Mouse (Mus musculus): ENCODE results near the gene Aes. TPM values are rescaled to one million over a fixed set of nuclear protein-coding genes. Genes with fewer than 3 reads are reported as not detected.

The Aes gene
- polyA plus RNA-seq, 1 experiment from 2014 or later: 536 TPM

DNA sequence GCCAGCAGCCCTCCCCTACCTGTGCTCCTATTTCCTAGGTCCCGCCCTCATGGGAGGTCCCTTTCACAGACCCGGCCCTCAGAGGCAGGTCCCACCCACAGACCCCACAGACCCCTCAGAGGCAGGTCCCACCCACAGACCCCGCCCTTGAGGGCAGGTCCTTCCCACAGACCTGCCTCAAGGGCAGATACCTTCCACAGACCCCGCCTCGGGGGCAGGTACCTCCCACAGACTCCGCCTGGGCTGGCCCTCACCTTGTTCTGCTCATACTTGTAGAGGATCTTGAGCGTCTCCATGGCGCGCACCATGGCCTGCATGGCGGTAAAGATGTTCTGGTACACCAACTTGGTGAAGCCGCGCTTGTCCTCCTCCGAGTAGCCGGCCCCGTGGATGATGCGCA lies 24.5 kb upstream of the Aes start:
- Histone ChIP-seq H3K4me1 (replicated peaks; ENCODE audit: control insufficient read depth, insufficient read depth, low read length) (0 out of 2 replicates have a peak, but pooled peaks cover 5% of the 10 kb centered on the region), H3K36me3 (ENCODE audit: control insufficient read depth, insufficient read depth) (peaks cover 61% of the 10 kb centered on the region), H3K4me3 (ENCODE audit: low read depth, low read length) (no peak overlapping the region), H3K27me3 (replicated peaks; ENCODE audit: control insufficient read depth, insufficient read depth, low read length) (no peaks in the 10 kb centered on the region), H3K27ac (ENCODE audit: low read depth, low read length) (no peak overlapping the region), H3K4me2 (replicated peaks; ENCODE audit: low read depth) (no peak overlapping the region), H3K9me3 (ENCODE audit: control insufficient read depth) (no peaks in the 10 kb centered on the region), H3K9ac (ENCODE audit: low read depth, low read length) (no peak overlapping the region)
- TF ChIP-seq CTCF (IDR thresholded peaks at IDR 0.05; ENCODE audit: low read depth): no peak
- no peak for ATAC-seq
- WGBS: 54% methylated on average over 16 of the region's 16 CpGs

DNA sequence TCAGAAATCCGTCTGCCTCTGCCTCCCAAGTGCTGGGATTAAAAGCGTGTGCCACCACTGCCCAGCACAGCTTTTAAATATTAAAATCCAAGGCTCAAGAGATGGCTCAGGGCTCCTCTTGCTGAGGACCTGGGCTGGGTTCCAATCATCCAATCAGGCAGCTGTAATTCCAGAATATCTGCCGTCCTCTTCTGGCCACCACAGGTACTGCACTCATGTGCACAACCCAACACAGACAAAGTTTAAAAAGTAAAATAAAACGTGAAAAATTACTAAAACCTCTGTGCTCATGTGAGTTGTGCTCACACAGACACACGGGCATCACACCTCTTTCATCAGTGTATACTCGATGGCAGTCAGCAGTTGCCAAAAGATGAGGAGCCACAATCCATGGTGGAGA lies 22.6 kb upstream of the Aes start:
- ATAC-seq: no peak
- 68% methylated on average over 6 of the region's 6 CpGs for WGBS
- Histone ChIP-seq H3K27ac (ENCODE audit: low read depth, low read length) (no peak overlapping the region), H3K9ac (ENCODE audit: low read depth, low read length) (no peak overlapping the region), H3K27me3 (replicated peaks; ENCODE audit: control insufficient read depth, insufficient read depth, low read length) (no peaks in the 10 kb centered on the region), H3K9me3 (ENCODE audit: control insufficient read depth) (no peaks in the 10 kb centered on the region), H3K4me3 (ENCODE audit: low read depth, low read length) (no peak overlapping the region), H3K36me3 (ENCODE audit: control insufficient read depth, insufficient read depth) (peaks cover 45% of the 10 kb centered on the region), H3K4me1 (replicated peaks; ENCODE audit: control insufficient read depth, insufficient read depth, low read length) (peaks cover 5% of the 10 kb centered on the region; the same call in 1 of the 2 replicates), H3K4me2 (replicated peaks; ENCODE audit: low read depth) (no peak overlapping the region)
- TF ChIP-seq CTCF (IDR thresholded peaks at IDR 0.05; ENCODE audit: low read depth): peak; percentile 70

DNA sequence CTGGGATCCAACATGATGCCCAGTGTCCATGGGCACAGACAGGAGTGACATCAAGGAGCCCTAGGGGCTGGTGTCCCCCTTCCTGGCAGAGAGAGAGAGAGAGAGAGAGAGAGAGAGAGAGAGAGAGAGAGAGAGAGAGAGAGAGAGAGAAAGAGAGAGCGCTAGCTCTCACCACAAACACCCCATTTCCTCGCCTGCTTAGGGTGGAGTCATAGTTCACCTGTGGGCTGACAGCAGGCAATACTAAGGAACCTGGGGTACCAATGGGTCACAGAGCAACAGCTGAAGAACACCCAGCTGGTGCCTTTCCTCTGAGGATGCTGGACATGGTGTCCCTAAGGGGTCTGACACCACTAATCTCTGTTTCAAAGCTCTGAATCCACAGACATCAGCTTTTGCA lies 21.9 kb upstream of the Aes start:
- ATAC-seq: no peak
- H3K36me3 ChIP-seq (ENCODE audit: control insufficient read depth, insufficient read depth): peaks cover 38% of the 10 kb centered on the region
- H3K4me2 ChIP-seq (replicated peaks; ENCODE audit: low read depth): no peak overlapping the region
- WGBS: 82% methylated on average over 2 of the region's 2 CpGs
- H3K9ac ChIP-seq (ENCODE audit: low read depth, low read length): no peak overlapping the region
- H3K9me3 ChIP-seq (ENCODE audit: control insufficient read depth): no peaks in the 10 kb centered on the region
- no peak overlapping the region for H3K27ac ChIP-seq (ENCODE audit: low read depth, low read length)
- no peak for TF ChIP-seq CTCF (IDR thresholded peaks at IDR 0.05; ENCODE audit: low read depth)
- H3K4me3 ChIP-seq (ENCODE audit: low read depth, low read length): no peak overlapping the region
- H3K4me1 ChIP-seq (replicated peaks; ENCODE audit: control insufficient read depth, insufficient read depth, low read length): peaks cover 5% of the 10 kb centered on the region
- H3K27me3 ChIP-seq (replicated peaks; ENCODE audit: control insufficient read depth, insufficient read depth, low read length): no peaks in the 10 kb centered on the region

DNA sequence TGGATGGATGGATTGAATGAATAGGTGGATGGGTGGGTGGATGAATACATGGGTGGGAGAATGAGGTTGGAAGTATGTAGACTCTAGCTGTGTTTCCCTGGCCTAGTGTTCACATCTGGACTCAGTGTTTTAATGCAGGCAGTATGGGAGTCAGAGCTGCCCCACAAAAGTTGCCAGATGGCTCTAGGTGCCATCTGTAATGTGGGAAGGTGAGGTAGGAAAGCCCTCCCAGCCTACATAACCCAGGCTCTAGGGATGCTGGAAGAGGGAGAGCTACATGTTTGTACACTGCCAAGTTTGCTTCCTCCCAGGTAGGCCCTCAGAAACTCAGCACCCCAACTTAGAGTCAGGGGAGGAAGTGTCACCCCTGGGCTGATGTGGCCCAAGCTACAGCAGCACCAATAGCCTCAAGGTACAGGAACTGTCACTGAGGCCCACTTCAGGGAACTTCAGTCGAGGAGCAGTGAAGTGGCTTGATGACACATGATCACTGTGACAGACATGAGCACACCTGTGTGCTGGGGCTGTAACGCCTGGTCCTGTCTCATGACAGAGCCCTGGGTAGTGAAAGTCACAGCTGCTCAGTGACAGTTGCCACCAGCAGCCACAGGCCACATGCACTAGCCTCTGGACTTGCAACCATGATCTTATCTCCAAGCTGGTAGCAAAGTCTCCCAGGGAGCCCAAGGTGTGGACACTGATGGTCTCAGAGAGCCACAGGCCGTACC lies 20.8 kb upstream of the Aes start:
- 55% methylated on average over 3 of the region's 3 CpGs for WGBS
- Histone ChIP-seq H3K36me3 (ENCODE audit: control insufficient read depth, insufficient read depth) (peaks cover 27% of the 10 kb centered on the region), H3K27me3 (replicated peaks; ENCODE audit: control insufficient read depth, insufficient read depth, low read length) (no peaks in the 10 kb centered on the region), H3K4me1 (replicated peaks; ENCODE audit: control insufficient read depth, insufficient read depth, low read length) (peaks cover 5% of the 10 kb centered on the region), H3K4me2 (replicated peaks; ENCODE audit: low read depth) (no peak overlapping the region), H3K4me3 (ENCODE audit: low read depth, low read length) (no peak overlapping the region), H3K9ac (ENCODE audit: low read depth, low read length) (no peak overlapping the region), H3K27ac (ENCODE audit: low read depth, low read length) (peak overlapping the region; percentile 70), H3K9me3 (ENCODE audit: control insufficient read depth) (no peaks in the 10 kb centered on the region)
- ATAC-seq: peak; percentile 68
- TF ChIP-seq CTCF (IDR thresholded peaks at IDR 0.05; ENCODE audit: low read depth): no peak

DNA sequence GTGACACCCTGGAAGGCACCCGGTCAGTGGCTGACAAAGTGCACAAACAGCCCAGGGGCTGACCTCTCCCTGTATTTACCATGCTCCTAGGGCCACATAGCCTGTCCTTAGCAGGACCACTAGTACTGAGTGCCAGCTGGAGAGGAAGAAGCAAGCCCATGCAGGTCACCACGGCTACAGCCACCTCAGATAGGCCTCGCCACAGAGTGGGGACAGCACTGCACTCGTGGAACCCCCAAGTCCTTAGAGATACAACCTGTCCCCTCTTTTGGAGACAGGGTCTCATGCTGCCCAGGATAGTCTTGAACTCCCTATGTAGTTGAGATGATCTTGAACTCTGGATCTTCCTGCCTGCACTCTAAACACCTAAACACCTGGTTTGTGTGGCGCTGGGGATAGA lies 17.9 kb upstream of the Aes start:
- H3K36me3 ChIP-seq (ENCODE audit: control insufficient read depth, insufficient read depth): 0 out of 2 replicates have a peak, but pooled peaks cover 6% of the 10 kb centered on the region
- H3K27ac ChIP-seq (ENCODE audit: low read depth, low read length): peak overlapping the region; percentile 84
- H3K9me3 ChIP-seq (ENCODE audit: control insufficient read depth): no peaks in the 10 kb centered on the region
- peak overlapping the region; percentile 80 for H3K4me3 ChIP-seq (ENCODE audit: low read depth, low read length)
- H3K27me3 ChIP-seq (replicated peaks; ENCODE audit: control insufficient read depth, insufficient read depth, low read length): no peaks in the 10 kb centered on the region
- peak overlapping the region; percentile 86; the same call in 1 of the 2 replicates for H3K9ac ChIP-seq (ENCODE audit: low read depth, low read length)
- no peak for ATAC-seq
- peak overlapping the region; percentile 75 for H3K4me2 ChIP-seq (replicated peaks; ENCODE audit: low read depth)
- H3K4me1 ChIP-seq (replicated peaks; ENCODE audit: control insufficient read depth, insufficient read depth, low read length): peaks cover 5% of the 10 kb centered on the region
- WGBS: 49% methylated on average over 5 of the region's 5 CpGs
- no peak for TF ChIP-seq CTCF (IDR thresholded peaks at IDR 0.05; ENCODE audit: low read depth)

DNA sequence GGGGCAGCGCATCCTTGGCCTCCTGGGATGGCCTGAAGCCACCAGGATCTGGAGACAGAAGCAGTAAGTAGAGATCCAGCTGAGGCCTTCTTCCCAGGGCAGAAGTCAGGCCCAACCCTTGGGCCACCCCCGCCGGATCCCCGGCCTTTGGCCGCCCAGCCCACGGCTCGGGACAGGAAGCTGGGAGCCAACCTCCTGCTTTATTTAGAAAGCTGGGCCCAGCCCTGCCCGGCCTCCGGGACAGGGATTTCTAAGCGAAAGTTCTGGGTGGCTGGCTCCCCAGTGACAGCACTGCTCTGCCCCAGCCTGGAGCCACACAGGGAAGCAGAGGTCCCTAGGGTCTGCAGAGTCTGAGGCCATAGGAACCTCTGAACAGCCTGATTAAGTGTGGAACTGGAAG lies 17.5 kb upstream of the Aes start:
- no peaks in the 10 kb centered on the region for H3K9me3 ChIP-seq (ENCODE audit: control insufficient read depth)
- H3K4me2 ChIP-seq (replicated peaks; ENCODE audit: low read depth): peak overlapping the region; percentile 75
- H3K27ac ChIP-seq (ENCODE audit: low read depth, low read length): peak overlapping the region; percentile 84
- peak overlapping the region; percentile 80 for H3K4me3 ChIP-seq (ENCODE audit: low read depth, low read length)
- peak overlapping the region; percentile 86; the same call in 1 of the 2 replicates for H3K9ac ChIP-seq (ENCODE audit: low read depth, low read length)
- no peak for TF ChIP-seq CTCF (IDR thresholded peaks at IDR 0.05; ENCODE audit: low read depth)
- no peak for ATAC-seq
- WGBS: 37% methylated on average over 10 of the region's 10 CpGs
- 0 out of 2 replicates have a peak, but pooled peaks cover 3% of the 10 kb centered on the region for H3K36me3 ChIP-seq (ENCODE audit: control insufficient read depth, insufficient read depth)
- peaks cover 7% of the 10 kb centered on the region for H3K4me1 ChIP-seq (replicated peaks; ENCODE audit: control insufficient read depth, insufficient read depth, low read length)
- no peaks in the 10 kb centered on the region for H3K27me3 ChIP-seq (replicated peaks; ENCODE audit: control insufficient read depth, insufficient read depth, low read length)
